Mouse (Mus musculus): ENCODE data around the gene Nop10. TPM values are rescaled to one million over a fixed set of nuclear protein-coding genes. Genes with fewer than 3 reads are reported as not detected.

Gene Nop10
- polyA plus RNA-seq, 1 experiment from 2014 or later = 180 TPM

DNA sequence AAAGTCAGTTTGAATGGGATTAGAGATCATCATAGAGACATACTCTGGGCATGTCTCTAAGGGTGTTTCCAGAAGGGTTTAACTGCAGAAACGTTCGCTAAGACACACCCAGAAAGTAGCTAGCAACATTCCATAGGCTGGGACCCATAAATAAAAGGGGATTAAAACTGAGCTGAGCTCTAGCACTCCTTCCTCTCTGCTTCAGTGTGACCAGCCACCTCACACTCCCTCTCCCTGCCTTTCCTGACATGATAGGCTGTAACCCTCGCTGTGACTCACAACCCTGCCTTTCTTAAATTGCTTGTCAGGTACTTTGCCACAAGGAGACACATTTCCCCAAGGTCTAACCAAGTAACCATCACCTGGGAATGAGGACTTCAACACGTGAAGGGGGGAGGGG lies 23.7 kb upstream of the Nop10 start:
- no peak overlapping the region for H3K4me3 ChIP-seq (ENCODE audit: low read depth, low read length)
- no peak overlapping the region for H3K4me2 ChIP-seq (ENCODE audit: low read depth, severe bottlenecking)
- H3K4me1 ChIP-seq (ENCODE audit: control insufficient read depth, insufficient read depth, low read length) = 0 out of 2 replicates have a peak, but pooled peaks cover 5% of the 10 kb centered on the region
- H3K27me3 ChIP-seq (ENCODE audit: control insufficient read depth, insufficient read depth, low read length) = no peaks in the 10 kb centered on the region
- 6% methylated on average over 4 of the region's 4 CpGs for WGBS
- no peak for DNase-seq (ENCODE audit: low spot score)
- no peaks in the 10 kb centered on the region for H3K36me3 ChIP-seq (ENCODE audit: control insufficient read depth, insufficient read depth, low read length)
- no peaks in the 10 kb centered on the region for H3K9me3 ChIP-seq (ENCODE audit: control insufficient read depth, low read length)
- H3K9ac ChIP-seq (ENCODE audit: low read length) = no peak overlapping the region
- no peak for ATAC-seq (ENCODE audit: insufficient number of reproducible peaks, low FRiP score, low TSS enrichment, low read depth)
- H3K27ac ChIP-seq (replicated peaks; ENCODE audit: low read depth, low read length) = no peak overlapping the region

GRCm38 (mm10) chr2:112239212-112239934 lies 22.4 kb upstream of the Nop10 start, which contains the start of gene Lpcat4:
Lpcat4 (plus strand) TSS chr2:112239468.
- no peaks in the 10 kb centered on the region for H3K27me3 ChIP-seq (ENCODE audit: control insufficient read depth, insufficient read depth, low read length)
- H3K4me2 ChIP-seq (ENCODE audit: low read depth, severe bottlenecking) = peak within 1 kb of the TSS; percentile 82
- H3K27ac ChIP-seq (replicated peaks; ENCODE audit: low read depth, low read length) = peak within 1 kb of the TSS; percentile 93
- peak within 1 kb of the TSS; percentile 86 for H3K9ac ChIP-seq (ENCODE audit: low read length)
- no peaks in the 10 kb centered on the region for H3K36me3 ChIP-seq (ENCODE audit: control insufficient read depth, insufficient read depth, low read length)
- peak; percentile 94 for DNase-seq (ENCODE audit: low spot score)
- no peaks in the 10 kb centered on the region for H3K9me3 ChIP-seq (ENCODE audit: control insufficient read depth, low read length)
- peak; percentile 80 for ATAC-seq (ENCODE audit: insufficient number of reproducible peaks, low FRiP score, low TSS enrichment, low read depth)
- H3K4me3 ChIP-seq (ENCODE audit: low read depth, low read length) = peak within 1 kb of the TSS; percentile 64
- H3K4me1 ChIP-seq (ENCODE audit: control insufficient read depth, insufficient read depth, low read length) = 0 out of 2 replicates have a peak, but pooled peaks cover 5% of the 10 kb centered on the region
- under 1% methylated on average over 81 of the region's 94 CpGs for WGBS

- 0% methylated on average over 27 of the region's 28 CpGs for WGBS
- peak; percentile 35 for ATAC-seq (ENCODE audit: insufficient number of reproducible peaks, low FRiP score, low TSS enrichment, low read depth)
Measured at GRCm38 (mm10) chr2:112239935-112240721, 21.6 kb upstream of the Nop10 start.

GRCm38 (mm10) chr2:112241787-112242186 lies 19.9 kb upstream of the Nop10 start:
- Histone ChIP-seq H3K27me3 (ENCODE audit: control insufficient read depth, insufficient read depth, low read length) (no peaks in the 10 kb centered on the region), H3K9me3 (ENCODE audit: control insufficient read depth, low read length) (no peaks in the 10 kb centered on the region), H3K4me1 (ENCODE audit: control insufficient read depth, insufficient read depth, low read length) (0 out of 2 replicates have a peak, but pooled peaks cover 5% of the 10 kb centered on the region), H3K27ac (replicated peaks; ENCODE audit: low read depth, low read length) (no peak overlapping the region), H3K9ac (ENCODE audit: low read length) (no peak overlapping the region), H3K36me3 (ENCODE audit: control insufficient read depth, insufficient read depth, low read length) (no peaks in the 10 kb centered on the region), H3K4me2 (ENCODE audit: low read depth, severe bottlenecking) (no peak overlapping the region), H3K4me3 (ENCODE audit: low read depth, low read length) (no peak overlapping the region)
- no peak for DNase-seq (ENCODE audit: low spot score)
- 79% methylated on average over 14 of the region's 14 CpGs for WGBS
- ATAC-seq (ENCODE audit: insufficient number of reproducible peaks, low FRiP score, low TSS enrichment, low read depth) = no peak

More at GRCm38 (mm10) chr2:112239935-112240721, 21.6 kb upstream of the Nop10 start:
- Histone ChIP-seq H3K9ac (ENCODE audit: low read length) (peak overlapping the region; percentile 86), H3K4me3 (ENCODE audit: low read depth, low read length) (peak overlapping the region; percentile 64), H3K4me1 (ENCODE audit: control insufficient read depth, insufficient read depth, low read length) (0 out of 2 replicates have a peak, but pooled peaks cover 5% of the 10 kb centered on the region), H3K4me2 (ENCODE audit: low read depth, severe bottlenecking) (peak overlapping the region; percentile 82), H3K36me3 (ENCODE audit: control insufficient read depth, insufficient read depth, low read length) (no peaks in the 10 kb centered on the region), H3K9me3 (ENCODE audit: control insufficient read depth, low read length) (no peaks in the 10 kb centered on the region), H3K27ac (replicated peaks; ENCODE audit: low read depth, low read length) (peak overlapping the region; percentile 93), H3K27me3 (ENCODE audit: control insufficient read depth, insufficient read depth, low read length) (no peaks in the 10 kb centered on the region)
- peak; percentile 59 for DNase-seq (ENCODE audit: low spot score)

- Histone ChIP-seq H3K27me3 (ENCODE audit: control insufficient read depth, insufficient read depth, low read length) (no peaks in the 10 kb centered on the region), H3K36me3 (ENCODE audit: control insufficient read depth, insufficient read depth, low read length) (no peaks in the 10 kb centered on the region), H3K4me2 (ENCODE audit: low read depth, severe bottlenecking) (no peak overlapping the region), H3K4me1 (ENCODE audit: control insufficient read depth, insufficient read depth, low read length) (0 out of 2 replicates have a peak, but pooled peaks cover 5% of the 10 kb centered on the region), H3K9me3 (ENCODE audit: control insufficient read depth, low read length) (no peaks in the 10 kb centered on the region), H3K27ac (replicated peaks; ENCODE audit: low read depth, low read length) (no peak overlapping the region), H3K9ac (ENCODE audit: low read length) (no peak overlapping the region), H3K4me3 (ENCODE audit: low read depth, low read length) (no peak overlapping the region)
- DNase-seq (ENCODE audit: low spot score) = no peak
- no peak for ATAC-seq (ENCODE audit: insufficient number of reproducible peaks, low FRiP score, low TSS enrichment, low read depth)
- WGBS = 85% methylated on average over 5 of the region's 5 CpGs
Measured at GRCm38 (mm10) chr2:112245307-112245706, 16.4 kb upstream of the Nop10 start.

DNA sequence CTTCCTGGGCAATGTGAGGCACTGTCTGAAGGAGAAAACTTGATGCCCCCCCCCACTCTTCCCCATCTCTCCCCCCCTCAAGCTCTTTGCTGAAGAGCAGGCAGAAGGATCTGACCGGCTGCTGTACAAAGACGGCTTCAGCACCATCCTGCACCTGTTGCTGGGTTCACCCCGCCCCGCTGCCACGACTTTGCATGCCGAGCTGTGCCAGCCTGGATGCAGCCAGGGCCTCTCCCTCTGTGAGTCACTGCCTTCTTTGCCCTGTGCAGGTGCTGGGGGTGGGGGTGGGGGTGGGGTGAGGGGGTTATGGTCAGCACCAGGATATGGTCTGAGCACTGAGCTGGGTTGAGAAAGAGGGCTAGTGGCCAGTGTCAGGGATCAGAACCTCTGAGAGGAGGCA lies 15.5 kb upstream of the Nop10 start:
- H3K9me3 ChIP-seq (ENCODE audit: control insufficient read depth, low read length) = no peaks in the 10 kb centered on the region
- H3K4me1 ChIP-seq (ENCODE audit: control insufficient read depth, insufficient read depth, low read length) = no peaks in the 10 kb centered on the region
- H3K27me3 ChIP-seq (ENCODE audit: control insufficient read depth, insufficient read depth, low read length) = no peaks in the 10 kb centered on the region
- H3K36me3 ChIP-seq (ENCODE audit: control insufficient read depth, insufficient read depth, low read length) = no peaks in the 10 kb centered on the region
- H3K4me2 ChIP-seq (ENCODE audit: low read depth, severe bottlenecking) = no peak overlapping the region
- DNase-seq (ENCODE audit: low spot score) (no peak), ATAC-seq (ENCODE audit: insufficient number of reproducible peaks, low FRiP score, low TSS enrichment, low read depth) (no peak)
- no peak overlapping the region for H3K9ac ChIP-seq (ENCODE audit: low read length)
- no peak overlapping the region for H3K27ac ChIP-seq (replicated peaks; ENCODE audit: low read depth, low read length)
- no peak overlapping the region for H3K4me3 ChIP-seq (ENCODE audit: low read depth, low read length)
- 90% methylated on average over 6 of the region's 6 CpGs for WGBS

DNA sequence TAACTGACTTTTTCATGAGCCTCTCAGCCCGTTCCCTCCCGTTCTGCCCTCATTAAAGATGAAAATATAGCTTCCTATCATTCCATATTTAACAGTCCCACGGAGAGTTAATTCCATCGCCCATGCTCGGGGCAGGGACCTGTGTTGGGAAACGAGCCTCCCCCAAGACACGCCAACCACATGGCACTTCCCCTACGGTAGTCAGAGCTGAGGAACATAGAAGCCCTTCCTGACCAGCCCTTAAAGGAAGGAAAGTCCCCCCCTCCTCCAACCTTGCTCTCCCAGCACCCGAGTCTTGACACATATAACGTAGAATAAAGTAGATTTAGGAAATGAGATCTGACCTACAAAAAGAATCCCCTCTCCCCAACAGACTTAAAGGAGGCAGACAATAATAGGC lies 14.4 kb upstream of the Nop10 start:
- ATAC-seq (ENCODE audit: insufficient number of reproducible peaks, low FRiP score, low TSS enrichment, low read depth) (no peak), DNase-seq (ENCODE audit: low spot score) (no peak)
- Histone ChIP-seq H3K36me3 (ENCODE audit: control insufficient read depth, insufficient read depth, low read length) (no peaks in the 10 kb centered on the region), H3K9me3 (ENCODE audit: control insufficient read depth, low read length) (no peaks in the 10 kb centered on the region), H3K4me1 (ENCODE audit: control insufficient read depth, insufficient read depth, low read length) (no peaks in the 10 kb centered on the region), H3K4me3 (ENCODE audit: low read depth, low read length) (no peak overlapping the region), H3K4me2 (ENCODE audit: low read depth, severe bottlenecking) (no peak overlapping the region), H3K27ac (replicated peaks; ENCODE audit: low read depth, low read length) (no peak overlapping the region), H3K27me3 (ENCODE audit: control insufficient read depth, insufficient read depth, low read length) (no peaks in the 10 kb centered on the region), H3K9ac (ENCODE audit: low read length) (no peak overlapping the region)
- WGBS = 88% methylated on average over 10 of the region's 10 CpGs

DNA sequence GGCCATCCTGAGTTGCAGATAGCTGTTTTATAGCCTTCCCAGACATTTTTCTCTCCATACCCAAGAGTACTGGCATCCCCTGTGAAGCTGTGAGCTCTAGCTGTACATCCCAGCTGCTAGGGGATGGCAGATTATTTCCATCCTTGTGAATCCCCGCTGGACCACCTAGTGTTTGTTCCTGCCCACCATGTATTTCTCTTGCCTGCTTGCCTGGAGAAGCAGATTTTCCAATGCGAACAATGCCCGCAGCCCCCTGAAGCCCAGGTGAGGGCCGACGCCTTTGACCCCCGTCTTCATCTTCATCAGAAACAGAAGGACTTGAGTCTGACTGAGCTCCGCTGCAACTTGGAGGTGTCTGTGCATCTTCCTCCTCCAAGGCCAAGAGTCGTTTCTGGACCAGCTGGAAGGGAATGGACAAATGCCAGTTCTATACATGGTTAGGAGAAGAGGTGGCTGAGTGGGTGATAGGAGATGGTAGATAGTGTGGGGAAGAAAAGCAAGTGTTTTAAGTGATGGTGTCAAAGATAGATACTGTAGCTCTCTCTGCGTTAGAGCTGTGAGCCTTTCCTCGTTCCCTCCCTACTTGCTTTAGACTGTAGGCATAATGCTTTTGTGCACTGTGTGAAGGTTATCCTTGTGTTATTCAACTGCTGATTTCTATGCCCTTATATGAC lies 11.8 kb upstream of the Nop10 start:
- 90% methylated on average over 10 of the region's 10 CpGs for WGBS
- H3K27me3 ChIP-seq (ENCODE audit: control insufficient read depth, insufficient read depth, low read length) = no peaks in the 10 kb centered on the region
- H3K4me1 ChIP-seq (ENCODE audit: control insufficient read depth, insufficient read depth, low read length) = no peaks in the 10 kb centered on the region
- H3K9ac ChIP-seq (ENCODE audit: low read length) = no peak overlapping the region
- H3K4me3 ChIP-seq (ENCODE audit: low read depth, low read length) = no peak overlapping the region
- no peak for ATAC-seq (ENCODE audit: insufficient number of reproducible peaks, low FRiP score, low TSS enrichment, low read depth)
- DNase-seq (ENCODE audit: low spot score) = no peak
- no peaks in the 10 kb centered on the region for H3K9me3 ChIP-seq (ENCODE audit: control insufficient read depth, low read length)
- no peak overlapping the region for H3K4me2 ChIP-seq (ENCODE audit: low read depth, severe bottlenecking)
- H3K27ac ChIP-seq (replicated peaks; ENCODE audit: low read depth, low read length) = no peak overlapping the region
- no peaks in the 10 kb centered on the region for H3K36me3 ChIP-seq (ENCODE audit: control insufficient read depth, insufficient read depth, low read length)

Data from limb, embryonic 11.5 days (tissue).